Mouse (Mus musculus) liver, adult 2 months (tissue): ENCODE data around the gene Hcls1. TPM values are rescaled to one million over a fixed set of nuclear protein-coding genes. Genes with fewer than 3 reads are reported as not detected.

Experiments used
- DNase-seq: peaks from one replicate; pipeline ENCODE4 v3.0.0-alpha.2; 2011; ENCODE audit warnings: low read depth, low spot score; ENCODE audit errors: extremely low read depth
- H3K27ac ChIP-seq: fragments of 200-500 bp; replicated peaks from 2 replicates; pipeline ENCODE4 v1.5.1; 2012; ENCODE audit warnings: low read depth, mild to moderate bottlenecking, control low read depth, inconsistent platforms, low read length; ENCODE audit not compliant: insufficient read depth
- H3K27me3 ChIP-seq: fragments of 200-500 bp; 2 replicates; pipeline ENCODE4 v1.6.1; 2012; ENCODE audit warnings: mild to moderate bottlenecking, moderate library complexity, low read length, inconsistent platforms; ENCODE audit not compliant: control insufficient read depth, insufficient read depth
- H3K36me3 ChIP-seq: fragments of 200-500 bp; 2 replicates; pipeline ENCODE4 v1.6.1; 2012; ENCODE audit warnings: low read length, inconsistent platforms; ENCODE audit not compliant: control insufficient read depth, insufficient read depth
- H3K4me1 ChIP-seq: fragments of 200-500 bp; 2 replicates; pipeline ENCODE4 v1.6.1; 2011; ENCODE audit warnings: low read length; ENCODE audit not compliant: control insufficient read depth, insufficient read depth
- H3K4me3 ChIP-seq: fragments of 200-500 bp; 2 replicates; pipeline ENCODE4 v1.5.1; 2011; ENCODE audit warnings: low read depth, mild to moderate bottlenecking, control low read depth, low read length, moderate library complexity; ENCODE audit not compliant: insufficient read depth
- H3K79me2 ChIP-seq: fragments of 200-500 bp; 2 replicates; pipeline ENCODE4 v1.6.1; 2012; ENCODE audit warnings: inconsistent platforms, mild to moderate bottlenecking, low read length, moderate library complexity; ENCODE audit not compliant: control insufficient read depth, insufficient read depth
- H3K9ac ChIP-seq: fragments of 200-500 bp; 2 replicates; pipeline ENCODE4 v1.6.1; 2012; ENCODE audit warnings: low read depth, mild to moderate bottlenecking, control low read depth, inconsistent platforms, low read length
- CTCF ChIP-seq: fragments of 200-500 bp; IDR thresholded peaks from 2 replicates; pipeline ENCODE4 v1.5.1; 2011; ENCODE audit warnings: low read depth, low read length, control low read depth
- POLR2A ChIP-seq: fragments of 200-500 bp; IDR thresholded peaks from 2 replicates; pipeline ENCODE4 v1.6.1; 2011; ENCODE audit warnings: low read length, control low read depth; ENCODE audit not compliant: insufficient read depth; ENCODE audit errors: extremely low read depth
- WGBS: fragments of 180-500 bp; shearing (Covaris S2); methylation state at CpG from one replicate; pipeline ENCODE4 v1.1.7; 2018; 5-methylcytosine and 5-hydroxymethylcytosine counted together
- polyA plus RNA-seq: library from polyadenylated mRNA; depleted of rRNA; stranded (reverse); fragments of >200 nt; gene quantifications from 2 replicates; pipeline ENCODE4 v1.2.3, GENCODE M21; 2012
- total RNA-seq: library from RNA; depleted of rRNA; stranded (reverse); fragments of >200 nt; gene quantifications from 2 replicates; pipeline ENCODE4 v1.2.3, GENCODE M21; 2014

The Hcls1 gene
- total and polyA plus RNA-seq, 2 experiments: 4.8 to 5.1 TPM

- no peak for DNase-seq
- Histone ChIP-seq H3K36me3 (peaks cover 63% of the 10 kb centered on the region), H3K27ac (no peak overlapping the region), H3K4me3 (no peak overlapping the region), H3K9ac (no peak overlapping the region), H3K27me3 (no peaks in the 10 kb centered on the region), H3K79me2 (no peaks in the 10 kb centered on the region), H3K4me1 (no peaks in the 10 kb centered on the region)
- WGBS: 89% methylated on average over 6 of the region's 6 CpGs
- TF ChIP-seq POLR2A (no peak), CTCF (no peak)
These were observed 38.1 kb upstream of the Hcls1 start for GRCm38 (mm10) chr16:36896712-36897111.

- no peak overlapping the region for H3K27ac ChIP-seq
- no peaks in the 10 kb centered on the region for H3K4me1 ChIP-seq
- no peak overlapping the region for H3K4me3 ChIP-seq
- no peak overlapping the region for H3K9ac ChIP-seq
- no peaks in the 10 kb centered on the region for H3K27me3 ChIP-seq
- H3K36me3 ChIP-seq: peaks cover 58% of the 10 kb centered on the region
- 93% methylated on average over 5 of the region's 5 CpGs for WGBS
- TF ChIP-seq POLR2A (no peak), CTCF (no peak)
- no peaks in the 10 kb centered on the region for H3K79me2 ChIP-seq
- no peak for DNase-seq
These were observed 31.6 kb upstream of the Hcls1 start for GRCm38 (mm10) chr16:36903156-36903555.

DNA sequence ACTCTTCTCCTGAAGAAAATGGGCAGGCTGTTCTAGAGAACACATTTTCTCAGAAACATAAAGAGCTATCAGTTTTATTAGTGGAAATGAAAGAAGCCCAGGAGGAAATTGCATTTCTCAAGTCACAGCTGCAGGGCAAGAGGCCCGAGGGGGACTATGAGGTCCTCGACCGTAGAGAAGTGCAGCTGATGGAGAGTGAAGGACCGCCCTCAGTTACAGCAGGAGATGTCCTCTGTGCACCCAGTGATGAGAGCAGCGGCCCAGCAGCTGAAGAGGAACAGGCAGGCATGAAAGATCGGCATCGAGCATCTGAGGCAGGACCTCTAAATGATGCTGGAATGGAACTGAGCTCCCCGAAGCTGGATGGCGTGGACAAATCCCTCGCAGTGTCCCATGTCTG is 22.9 kb upstream of the Hcls1 start:
- no peaks in the 10 kb centered on the region for H3K79me2 ChIP-seq
- no peaks in the 10 kb centered on the region for H3K27me3 ChIP-seq
- WGBS: 90% methylated on average over 10 of the region's 10 CpGs
- H3K27ac ChIP-seq: no peak overlapping the region
- no peak for DNase-seq
- no peak overlapping the region for H3K4me3 ChIP-seq
- H3K36me3 ChIP-seq: peaks cover 46% of the 10 kb centered on the region
- TF ChIP-seq CTCF (no peak), POLR2A (no peak)
- no peak overlapping the region for H3K9ac ChIP-seq
- H3K4me1 ChIP-seq: no peaks in the 10 kb centered on the region

- Histone ChIP-seq H3K27ac (no peak overlapping the region), H3K4me3 (no peak overlapping the region), H3K9ac (no peak overlapping the region), H3K36me3 (peaks cover 46% of the 10 kb centered on the region), H3K79me2 (no peaks in the 10 kb centered on the region), H3K27me3 (no peaks in the 10 kb centered on the region), H3K4me1 (no peaks in the 10 kb centered on the region)
- no peak for DNase-seq
- WGBS: 96% methylated on average over 13 of the region's 13 CpGs
- no peak for TF ChIP-seq CTCF
- no peak for TF ChIP-seq POLR2A
These were observed 22.5 kb upstream of the Hcls1 start for GRCm38 (mm10) chr16:36912311-36912710.

- no peak for DNase-seq
- WGBS: 57% methylated on average over 5 of the region's 5 CpGs
- H3K4me1 ChIP-seq: no peaks in the 10 kb centered on the region
- TF ChIP-seq CTCF (no peak), POLR2A (no peak)
- peaks cover 52% of the 10 kb centered on the region for H3K36me3 ChIP-seq
- H3K27me3 ChIP-seq: no peaks in the 10 kb centered on the region
- no peak overlapping the region for H3K27ac ChIP-seq
- H3K9ac ChIP-seq: no peak overlapping the region
- H3K4me3 ChIP-seq: no peak overlapping the region
- no peaks in the 10 kb centered on the region for H3K79me2 ChIP-seq
These were observed 20.6 kb upstream of the Hcls1 start for GRCm38 (mm10) chr16:36914195-36914594.

GRCm38 (mm10) chr16:36918505-36918904 is 16.3 kb upstream of the Hcls1 start:
- Histone ChIP-seq H3K9ac (no peak overlapping the region), H3K4me1 (no peaks in the 10 kb centered on the region), H3K36me3 (peaks cover 45% of the 10 kb centered on the region), H3K4me3 (no peak overlapping the region), H3K27me3 (no peaks in the 10 kb centered on the region), H3K27ac (no peak overlapping the region), H3K79me2 (no peaks in the 10 kb centered on the region)
- no peak for TF ChIP-seq CTCF
- DNase-seq: no peak
- WGBS: 98% methylated on average over 10 of the region's 10 CpGs
